Mouse (Mus musculus) MEL (cell line): ENCODE results near the gene Asb1.

Experiments
- CTCF ChIP-seq, 3 experiments: IDR thresholded peaks in 2 of 3; conservative IDR thresholded peaks in 1 of 3; 2 replicates each; pipeline ENCODE4 v1.5.1; 2011 to 2012; ENCODE audit warnings: low read length in 3 of 3, low read depth in 2 of 3, mild to moderate bottlenecking in 2 of 3, improper control_type of control experiment in 1 of 3, inconsistent platforms in 1 of 3, mixed read lengths in 1 of 3, moderate library complexity in 1 of 3; ENCODE audit not compliant: control insufficient read depth in 1 of 3, insufficient read depth in 1 of 3, poor library complexity in 1 of 3, severe bottlenecking in 1 of 3
- E2F4 ChIP-seq: IDR thresholded peaks from 2 replicates; pipeline ENCODE4 v1.6.1; 2011; ENCODE audit warnings: low read depth, low read length, improper control_type of control experiment, borderline replicate concordance
- EP300 ChIP-seq, 2 experiments: IDR thresholded peaks; 2 replicates each; pipeline ENCODE4 v1.6.1; 2011; ENCODE audit warnings: improper control_type of control experiment in 2 of 2, low read length in 2 of 2, low read depth in 1 of 2, mild to moderate bottlenecking in 1 of 2
- GABPA ChIP-seq: IDR thresholded peaks from 2 replicates; pipeline ENCODE4 v1.6.1; 2012; ENCODE audit warnings: low read depth, mild to moderate bottlenecking, inconsistent platforms, low read length, improper control_type of control experiment, moderate library complexity
- HCFC1 ChIP-seq: IDR thresholded peaks from 2 replicates; pipeline ENCODE4 v1.6.1; 2012; ENCODE audit warnings: low read depth, mild to moderate bottlenecking, inconsistent platforms, low read length, improper control_type of control experiment, moderate library complexity
- JUND ChIP-seq: IDR thresholded peaks from 2 replicates; pipeline ENCODE4 v1.6.1; 2011; ENCODE audit warnings: low read depth, mild to moderate bottlenecking, improper control_type of control experiment, low read length
- MXI1 ChIP-seq: IDR thresholded peaks from 2 replicates; pipeline ENCODE4 v1.6.1; 2011; ENCODE audit warnings: mild to moderate bottlenecking, low read depth, low read length, improper control_type of control experiment
- MYB ChIP-seq: IDR thresholded peaks from 2 replicates; pipeline ENCODE4 v1.6.1; 2011; ENCODE audit warnings: mild to moderate bottlenecking, low read depth, low read length, improper control_type of control experiment
- POLR2A ChIP-seq, 2 experiments: IDR thresholded peaks; 2 replicates each; pipeline ENCODE4 v1.6.1; 2011 to 2012; ENCODE audit warnings: low read length in 2 of 2, mild to moderate bottlenecking in 2 of 2, control low read depth in 1 of 2, improper control_type of control experiment in 1 of 2, low read depth in 1 of 2, moderate library complexity in 1 of 2; ENCODE audit not compliant: control insufficient read depth in 1 of 2, insufficient read depth in 1 of 2, poor library complexity in 1 of 2
- TCF12 ChIP-seq: IDR thresholded peaks from 2 replicates; pipeline ENCODE4 v1.6.1; 2014; ENCODE audit warnings: low read depth, mild to moderate bottlenecking, inconsistent platforms, low read length, improper control_type of control experiment, moderate library complexity
- ZKSCAN1 ChIP-seq: IDR thresholded peaks from 2 replicates; pipeline ENCODE4 v1.6.1; 2012; ENCODE audit warnings: low read depth, mild to moderate bottlenecking, inconsistent platforms, low read length, improper control_type of control experiment, moderate library complexity
- ZNF384 ChIP-seq: IDR thresholded peaks from 2 replicates; pipeline ENCODE4 v1.6.1; 2012; ENCODE audit warnings: low read depth, mild to moderate bottlenecking, inconsistent platforms, low read length, improper control_type of control experiment

- TF ChIP-seq E2F4 (no peak), JUND (no peak), TCF12 (no peak), CTCF (IDR thresholded peaks at IDR 0.05 in 2 of 3, conservative IDR thresholded peaks at IDR 0.05 in 1 of 3; ENCODE audit: control insufficient read depth in 1 of 3, insufficient read depth in 1 of 3, low read depth in 2 of 3, low read length in 3 of 3, poor library complexity in 1 of 3, severe bottlenecking in 1 of 3) (peak; percentile 35 to 64 (median 42)), EP300 (IDR thresholded peaks at IDR 0.05; ENCODE audit: low read depth in 1 of 2, low read length in 2 of 2) (no peak), ZNF384 (no peak), POLR2A (IDR thresholded peaks at IDR 0.05; ENCODE audit: control insufficient read depth in 1 of 2, insufficient read depth in 1 of 2, low read depth in 1 of 2, low read length in 2 of 2, poor library complexity in 1 of 2) (no peak), HCFC1 (no peak), MXI1 (no peak), ZKSCAN1 (no peak), MYB (no peak), GABPA (no peak)
These were observed 23.7 kb downstream of the Asb1 start for GRCm38 (mm10) chr1:91564004-91564403.
